In the genomic region with DNA sequence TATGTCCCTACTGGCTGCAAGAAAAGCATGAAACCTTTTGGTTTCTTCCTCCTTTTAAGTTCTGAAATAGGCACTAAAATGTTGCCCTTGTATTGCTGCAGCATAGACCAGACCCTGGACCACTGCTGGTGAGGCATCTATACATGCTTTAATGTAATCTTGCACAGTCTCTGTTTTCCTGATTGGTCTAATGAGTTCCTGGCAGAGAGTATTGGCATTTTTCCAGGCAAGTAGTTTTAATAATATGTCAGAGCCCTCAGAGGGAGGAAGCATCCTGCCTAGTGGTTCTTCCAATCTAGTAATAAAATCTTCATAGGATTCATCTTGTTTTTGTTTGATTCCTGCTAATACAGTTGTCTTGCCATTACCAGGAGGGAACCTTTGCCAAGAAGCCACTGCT, we compare ENCODE assay signal across 20 mouse cellular contexts. TPM values are rescaled to one million over a fixed set of nuclear protein-coding genes. Genes with fewer than 3 reads are reported as not detected.
"Had no signal": no experiment of that assay in that cellular context is flagged by ENCODE, and none has a peak within 500 bp of the region (broad histone marks: within the 10 kb centered on the region; RNA-seq: fewer than 3 reads in every experiment).

No protein-coding gene starts in this region.

- H3K4me3 ChIP-seq: layer of hippocampus, adult 2 months; limb, embryonic 15.5 days; liver, embryonic 12.5 days; midbrain, embryonic 13.5 days; neural tube, embryonic 13.5 days had no signal

- H3K9me3 ChIP-seq: limb, embryonic 15.5 days; liver, embryonic 12.5 days; midbrain, embryonic 13.5 days; neural tube, embryonic 13.5 days had no signal

- H3K27ac ChIP-seq: layer of hippocampus, adult 2 months; limb, embryonic 15.5 days; liver, embryonic 12.5 days; midbrain, embryonic 13.5 days; neural tube, embryonic 13.5 days had no signal

- H3K36me3 ChIP-seq: limb, embryonic 15.5 days; liver, embryonic 12.5 days; midbrain, embryonic 13.5 days; neural tube, embryonic 13.5 days had no signal

- ATAC-seq: liver, embryonic 12.5 days; midbrain, embryonic 13.5 days had no signal

- H3K4me2 ChIP-seq: limb, embryonic 15.5 days; liver, embryonic 12.5 days; midbrain, embryonic 13.5 days; neural tube, embryonic 13.5 days had no signal

- DNase-seq: kidney, adult 18-20 months; kidney, postnatal 10 days; kidney, postnatal 4 days; left cerebral cortex, postnatal 4 days; lung, postnatal 14 days; retina, postnatal 1 day; right cerebral cortex, postnatal 4 days; spleen, adult 18-20 months; thymus, postnatal 36 days had no signal

- H3K4me1 ChIP-seq: limb, embryonic 15.5 days; liver, embryonic 12.5 days; midbrain, embryonic 13.5 days; neural tube, embryonic 13.5 days had no signal

- H3K9ac ChIP-seq: limb, embryonic 15.5 days; liver, embryonic 12.5 days; midbrain, embryonic 13.5 days; neural tube, embryonic 13.5 days had no signal

- H3K27me3 ChIP-seq: limb, embryonic 15.5 days; liver, embryonic 12.5 days; midbrain, embryonic 13.5 days; neural tube, embryonic 13.5 days had no signal

RNA-seq across cellular contexts. Expression of a gene that starts 15.8 kb away (rescaled TPM):
- total RNA-seq: left cerebral cortex, postnatal 4 days; megakaryocyte-erythroid progenitor cell, adult 5-6 weeks had no signal
- polyA plus RNA-seq: limb, embryonic 15.5 days; liver, embryonic 12.5 days; midbrain, embryonic 13.5 days; neural tube, embryonic 13.5 days had no signal

RNA-seq across cellular contexts. Expression of a gene that starts 54.9 kb away (rescaled TPM):
- total RNA-seq: layer of hippocampus, adult 2 months; layer of hippocampus, postnatal 10 days; left cerebral cortex, postnatal 4 days; megakaryocyte-erythroid progenitor cell, adult 5-6 weeks had no signal
- polyA plus RNA-seq: limb, embryonic 15.5 days; liver, embryonic 12.5 days; liver, embryonic 16.5 days; midbrain, embryonic 13.5 days; neural tube, embryonic 13.5 days; thymus, postnatal 0 days had no signal

RNA-seq across cellular contexts. Expression of a gene that starts 58.1 kb away (rescaled TPM):
- total RNA-seq: layer of hippocampus, adult 2 months; layer of hippocampus, postnatal 10 days; left cerebral cortex, postnatal 4 days; megakaryocyte-erythroid progenitor cell, adult 5-6 weeks had no signal
- polyA plus RNA-seq: kidney, embryonic 14.5 days; limb, embryonic 15.5 days; liver, embryonic 12.5 days; liver, embryonic 16.5 days; midbrain, embryonic 13.5 days; neural tube, embryonic 13.5 days; stomach, embryonic 14.5 days had no signal
